Mouse (Mus musculus) heart, postnatal 14 days (tissue): ENCODE data around the gene Rnf216. TPM values are rescaled to one million over a fixed set of nuclear protein-coding genes. Genes with fewer than 3 reads are reported as not detected.

ENCODE experiments used
- microRNA-seq, 2 experiments: library from miRNA; unstranded; fragments of <30 nt; microRNA quantifications; one replicate each; pipeline ENCODE4 v1.2.0; 2021 to 2022
- total RNA-seq, 2 experiments: library from RNA; stranded (reverse); gene quantifications; 2 replicates each; pipeline ENCODE4 v1.2.3; 2021

Gene Rnf216
- total RNA-seq, 2 experiments from 2014 or later, result 25.7 to 29.4 TPM

Small RNA genes lying within 50 kb of the gene (microRNA-seq; reads per million reads assigned to microRNA genes)
- 0 reads per million in 2 experiments for gene Gm44405

Other genes starting within 250 kb of the Rnf216 start
- 1 to 10 TPM; 7.1 to 7.7 TPM for gene Fbxl18, start 217.6 kb downstream of the Rnf216 start, total RNA-seq
- gene Actb, start 206.2 kb downstream of the Rnf216 start, total RNA-seq, result 1,000 to 10,000 TPM; 1,025 to 1,358 TPM
- 10 to 100 TPM; 47.3 to 68.9 TPM for gene Fscn1, start 152.7 kb downstream of the Rnf216 start, total RNA-seq
- not detected for gene Olfr718-ps1, start 34.6 kb upstream of the Rnf216 start, total RNA-seq
- 1 to 10 TPM; 5.9 to 6.8 TPM for gene Rbak, start 67.8 kb upstream of the Rnf216 start, total RNA-seq
- gene Spdye4b, start 68.0 kb upstream of the Rnf216 start, total RNA-seq, result not detected
- gene Spdye4a, start 113.9 kb upstream of the Rnf216 start, total RNA-seq, result not detected
- 10 to 100 TPM; 11.3 to 11.8 TPM for gene Zfp12, start 122.2 kb upstream of the Rnf216 start, total RNA-seq
- gene Zfp316, start 157.0 kb upstream of the Rnf216 start, total RNA-seq, result 1 to 10 TPM; 4.0 to 5.5 TPM
- under 1 TPM; 0.32 to 0.38 TPM for gene Zfp853, start 180.6 kb upstream of the Rnf216 start, total RNA-seq
- gene E130309D02Rik, start 202.4 kb upstream of the Rnf216 start, total RNA-seq, result 10 to 100 TPM; 15.2 to 16.6 TPM
- 10 to 100 TPM; 31.6 to 33.0 TPM for gene Zdhhc4, start 216.3 kb upstream of the Rnf216 start, total RNA-seq
- gene Grid2ip, start 244.3 kb upstream of the Rnf216 start, total RNA-seq, result under 1 TPM in 1 of 2 experiments, not detected in 1; 0.12 TPM